Mouse (Mus musculus) kidney, adult 2 months (tissue): ENCODE measurements around the gene Wap.

ENCODE experiments used
- CTCF ChIP-seq: fragments of 200-500 bp; conservative IDR thresholded peaks from 2 replicates; pipeline ENCODE4 v1.5.1; 2011; ENCODE audit warnings: low read depth, mild to moderate bottlenecking, control low read depth, low read length, moderate library complexity, mixed read lengths; ENCODE audit not compliant: insufficient read depth, insufficient read length
- POLR2A ChIP-seq: fragments of 200-500 bp; IDR thresholded peaks from one replicate; pipeline ENCODE4 v1.6.1; 2011; ENCODE audit warnings: low read depth, low read length, control low read depth

- TF ChIP-seq POLR2A: no peak
- TF ChIP-seq CTCF: no peak
These were observed 43.6 kb downstream of the Wap start for GRCm38 (mm10) chr11:6594845-6595244.
